ENCODE assay signal across 21 mouse cellular contexts in genomic region chr1:160295323-160295722, GRCm38 (mm10).
"Had no signal": no experiment of that assay in that cellular context is flagged by ENCODE, and none has a peak within 500 bp of the region (broad histone marks: within the 10 kb centered on the region; RNA-seq: fewer than 3 reads in every experiment).

No protein-coding gene starts in this region.

- H3K27ac ChIP-seq: intestine, embryonic 15.5 days; left cerebral cortex, adult 2 months; lung, embryonic 15.5 days; midbrain, embryonic 12.5 days; neural tube, embryonic 13.5 days; stomach, embryonic 15.5 days had no signal

- H3K9ac ChIP-seq: intestine, embryonic 15.5 days; lung, embryonic 15.5 days; midbrain, embryonic 12.5 days; neural tube, embryonic 13.5 days; stomach, embryonic 15.5 days had no signal

- H3K36me3 ChIP-seq: intestine, embryonic 15.5 days; lung, embryonic 15.5 days; midbrain, embryonic 12.5 days; neural tube, embryonic 13.5 days; stomach, embryonic 15.5 days had no signal

- H3K27me3 ChIP-seq: intestine, embryonic 15.5 days; lung, embryonic 15.5 days; midbrain, embryonic 12.5 days; neural tube, embryonic 13.5 days; stomach, embryonic 15.5 days had no signal

- H3K4me3 ChIP-seq: intestine, embryonic 15.5 days; left cerebral cortex, adult 2 months; lung, embryonic 15.5 days; midbrain, embryonic 12.5 days; myocyte; neural tube, embryonic 13.5 days; stomach, embryonic 15.5 days had no signal

- ATAC-seq: intestine, embryonic 15.5 days; midbrain, embryonic 16.5 days had no signal

- DNase-seq: kidney, adult 18-20 months; kidney, adult 9 months; kidney, postnatal 14 days; kidney, postnatal 4 days; layer of hippocampus, adult 9-11 months; layer of hippocampus, postnatal 36 days; lung, adult 18-20 months; lung, postnatal 10 days; lung, postnatal 36 days; retina, postnatal 1 day; right cerebral cortex, postnatal 25 days; spleen, adult 18-20 months; thymus, postnatal 36 days had no signal

- H3K4me2 ChIP-seq: intestine, embryonic 15.5 days; lung, embryonic 15.5 days; midbrain, embryonic 12.5 days; neural tube, embryonic 13.5 days; stomach, embryonic 15.5 days had no signal

- H3K9me3 ChIP-seq: intestine, embryonic 15.5 days; lung, embryonic 15.5 days; midbrain, embryonic 12.5 days; neural tube, embryonic 13.5 days; stomach, embryonic 15.5 days had no signal

- H3K4me1 ChIP-seq: intestine, embryonic 15.5 days; midbrain, embryonic 12.5 days had no signal
